15 mouse cellular contexts compared by ENCODE assay signal in the genomic region with DNA sequence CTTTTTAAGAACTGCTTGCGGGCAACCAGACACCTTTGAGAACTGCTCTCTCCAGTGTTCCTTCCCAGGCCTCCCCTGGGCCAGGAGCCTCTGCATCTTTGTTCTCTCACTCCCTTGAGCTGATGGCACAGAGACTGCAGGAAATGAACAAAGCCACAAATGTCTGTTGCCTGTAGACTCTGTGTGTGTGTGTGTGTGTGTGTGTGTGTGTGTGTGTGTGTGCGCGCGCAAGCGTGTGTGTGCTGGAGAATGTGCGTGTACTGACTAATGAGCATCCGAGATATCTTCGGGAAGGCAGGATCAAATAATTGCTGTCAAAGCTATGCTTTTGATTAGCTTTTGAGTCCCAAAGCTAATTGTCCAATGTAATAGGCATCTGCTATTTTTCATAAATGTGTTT.
A peak's percentile ranks its signal among the peaks of the same experiment; 100 is the strongest.
DNase-seq lines count a peak whose midpoint lies in the region; ATAC-seq lines count a peak whose summit lies in the region.
"Had no signal": no experiment of that assay in that cellular context is flagged by ENCODE, and none has a peak within 500 bp of the region (broad histone marks: within the 10 kb centered on the region; RNA-seq: fewer than 3 reads in every experiment).

No protein-coding gene starts in this region.

- H3K36me3 ChIP-seq in forebrain, embryonic 16.5 days (ENCODE audit: control insufficient read depth, insufficient read depth), result no peaks in the 10 kb centered on the region
- H3K36me3 ChIP-seq: embryonic facial prominence, embryonic 13.5 days; heart, embryonic 10.5 days; liver, embryonic 12.5 days had no signal

- 65% methylated on average over 8 of the region's 8 CpGs for WGBS in forebrain, embryonic 16.5 days

- H3K4me1 ChIP-seq in forebrain, embryonic 16.5 days (replicated peaks; ENCODE audit: control insufficient read depth, insufficient read depth, low read length), result 0 out of 2 replicates have a peak, but pooled peaks cover 5% of the 10 kb centered on the region
- H3K4me1 ChIP-seq: liver, embryonic 12.5 days had no signal

- DNase-seq in layer of hippocampus, postnatal 10 days (ENCODE audit: low spot score in 2 of 2), result peak; percentile 28 to 29
- DNase-seq in layer of hippocampus, postnatal 36 days, result no peak
- peak; percentile 38 for DNase-seq in T-cell, adult 2 months (ENCODE audit: low spot score)
- DNase-seq in thymus, postnatal 10 days (ENCODE audit: low spot score in 2 of 2), result peak; percentile 50 to 58
- DNase-seq in Muller cell, postnatal 12 days (ENCODE audit: inconsistent ontology term), result no peak
- no peak for DNase-seq in heart, adult 11 months
- DNase-seq: cerebellum, adult 11 months; right cerebral cortex, adult 18-20 months had no signal

- no peaks in the 10 kb centered on the region for H3K27me3 ChIP-seq in forebrain, embryonic 16.5 days (replicated peaks; ENCODE audit: control insufficient read depth, insufficient read depth, low read length)
- H3K27me3 ChIP-seq: liver, embryonic 12.5 days had no signal

- no peak for ATAC-seq in forebrain, embryonic 16.5 days
- ATAC-seq: inflammation-experienced regulatory T-cells, adult 6 months; liver, embryonic 12.5 days had no signal

- no peak overlapping the region for H3K4me3 ChIP-seq in forebrain, embryonic 16.5 days (replicated peaks; ENCODE audit: low read length)
- H3K4me3 ChIP-seq: embryonic facial prominence, embryonic 13.5 days; heart, embryonic 10.5 days; liver, embryonic 12.5 days; myocyte had no signal

- no peaks in the 10 kb centered on the region for H3K9me3 ChIP-seq in forebrain, embryonic 16.5 days (ENCODE audit: control insufficient read depth, low read length)
- H3K9me3 ChIP-seq: embryonic facial prominence, embryonic 13.5 days; heart, embryonic 10.5 days; liver, embryonic 12.5 days had no signal

- peak overlapping the region; percentile 45 for H3K27ac ChIP-seq in forebrain, embryonic 16.5 days (ENCODE audit: low read length)
- H3K27ac ChIP-seq: embryonic facial prominence, embryonic 13.5 days; heart, embryonic 10.5 days; liver, embryonic 12.5 days; stomach, postnatal 0 days had no signal

- no peak overlapping the region for H3K9ac ChIP-seq in forebrain, embryonic 16.5 days (replicated peaks; ENCODE audit: low read depth, low read length)
- H3K9ac ChIP-seq: embryonic facial prominence, embryonic 13.5 days; liver, embryonic 12.5 days had no signal

- no peak overlapping the region for H3K4me2 ChIP-seq in forebrain, embryonic 16.5 days (ENCODE audit: low read length)
- H3K4me2 ChIP-seq: embryonic facial prominence, embryonic 13.5 days; liver, embryonic 12.5 days had no signal

Comparison
In these comparisons a context has a peak if more than half of its experiments do, and no peak if none do; other contexts are left out.
1. DNase-seq: peak in layer of hippocampus, postnatal 10 days (2 of 2), T-cell, adult 2 months (single experiment) and thymus, postnatal 10 days (2 of 2); none in layer of hippocampus, postnatal 36 days (0 of 2), Muller cell, postnatal 12 days (single experiment) and heart, adult 11 months (single experiment).